Mouse (Mus musculus) heart, adult 2 months (tissue): ENCODE results near the gene C2. TPM values are rescaled to one million over a fixed set of nuclear protein-coding genes. Genes with fewer than 3 reads are reported as not detected.

Source experiments
- DNase-seq, 2 experiments: peaks; one replicate each; pipeline ENCODE4 v3.0.0; 2021
- H3K27ac ChIP-seq: fragments of 200-600 bp; 2 replicates; pipeline ENCODE4 v1.8.1; 2022
- H3K27me3 ChIP-seq: fragments of 200-500 bp; 2 replicates; pipeline ENCODE4 v1.6.1; 2012; ENCODE audit warnings: mild to moderate bottlenecking, low read length, inconsistent platforms, mixed read lengths; ENCODE audit not compliant: control insufficient read depth, insufficient read depth
- H3K36me3 ChIP-seq: fragments of 200-500 bp; 2 replicates; pipeline ENCODE4 v1.6.1; 2012; ENCODE audit warnings: low read length, inconsistent platforms; ENCODE audit not compliant: control insufficient read depth, insufficient read depth
- H3K4me1 ChIP-seq: fragments of 200-500 bp; 2 replicates; pipeline ENCODE4 v1.6.1; 2011; ENCODE audit warnings: low read length; ENCODE audit not compliant: control insufficient read depth, insufficient read depth
- H3K4me3 ChIP-seq: fragments of 200-600 bp; 2 replicates; pipeline ENCODE4 v1.8.1; 2022
- H3K79me2 ChIP-seq: fragments of 200-500 bp; replicated peaks from 2 replicates; pipeline ENCODE4 v1.6.1; 2012; ENCODE audit warnings: mild to moderate bottlenecking, inconsistent platforms, low read length, moderate library complexity, mixed read lengths; ENCODE audit not compliant: control insufficient read depth, insufficient read depth
- H3K9ac ChIP-seq: fragments of 200-500 bp; 2 replicates; pipeline ENCODE4 v1.6.1; 2012; ENCODE audit warnings: low read depth, mild to moderate bottlenecking, control low read depth, inconsistent platforms, low read length, mixed read lengths
- CTCF ChIP-seq: fragments of 200-600 bp; IDR thresholded peaks from 2 replicates; pipeline ENCODE4 v1.8.1; 2022; ENCODE audit warnings: antibody characterized with exemption, mild to moderate bottlenecking, moderate library complexity
- EP300 ChIP-seq: fragments of 200-500 bp; IDR thresholded peaks from 2 replicates; pipeline ENCODE4 v1.6.1; 2011; ENCODE audit warnings: low read depth, low read length, control low read depth; ENCODE audit not compliant: insufficient read depth
- POLR2A ChIP-seq: fragments of 200-500 bp; IDR thresholded peaks from 2 replicates; pipeline ENCODE4 v1.6.1; 2011; ENCODE audit warnings: mild to moderate bottlenecking, low read depth, low read length, control low read depth; ENCODE audit not compliant: insufficient read depth
- WGBS: fragments of 180-500 bp; shearing (Covaris S2); methylation state at CpG from one replicate; pipeline ENCODE4 v1.1.7; 2018; 5-methylcytosine and 5-hydroxymethylcytosine counted together
- intact Hi-C: fragments of 180-260 bp; cut with DNase I; formaldehyde crosslinking; loops from one replicate; pipeline ENCODE4 v1.15.1; 2025
- polyA plus RNA-seq: library from polyadenylated mRNA; depleted of rRNA; stranded (reverse); fragments of >200 nt; gene quantifications from 2 replicates; pipeline ENCODE4 v1.2.3, GENCODE M21; 2012
- total RNA-seq, 2 experiments: library from RNA; stranded (reverse); gene quantifications; 2 replicates each; pipeline ENCODE4 v1.2.3; 2021

C2 gene
- total and polyA plus RNA-seq, 3 experiments = 1.8 to 4.5 (median 3.1) TPM

DNA sequence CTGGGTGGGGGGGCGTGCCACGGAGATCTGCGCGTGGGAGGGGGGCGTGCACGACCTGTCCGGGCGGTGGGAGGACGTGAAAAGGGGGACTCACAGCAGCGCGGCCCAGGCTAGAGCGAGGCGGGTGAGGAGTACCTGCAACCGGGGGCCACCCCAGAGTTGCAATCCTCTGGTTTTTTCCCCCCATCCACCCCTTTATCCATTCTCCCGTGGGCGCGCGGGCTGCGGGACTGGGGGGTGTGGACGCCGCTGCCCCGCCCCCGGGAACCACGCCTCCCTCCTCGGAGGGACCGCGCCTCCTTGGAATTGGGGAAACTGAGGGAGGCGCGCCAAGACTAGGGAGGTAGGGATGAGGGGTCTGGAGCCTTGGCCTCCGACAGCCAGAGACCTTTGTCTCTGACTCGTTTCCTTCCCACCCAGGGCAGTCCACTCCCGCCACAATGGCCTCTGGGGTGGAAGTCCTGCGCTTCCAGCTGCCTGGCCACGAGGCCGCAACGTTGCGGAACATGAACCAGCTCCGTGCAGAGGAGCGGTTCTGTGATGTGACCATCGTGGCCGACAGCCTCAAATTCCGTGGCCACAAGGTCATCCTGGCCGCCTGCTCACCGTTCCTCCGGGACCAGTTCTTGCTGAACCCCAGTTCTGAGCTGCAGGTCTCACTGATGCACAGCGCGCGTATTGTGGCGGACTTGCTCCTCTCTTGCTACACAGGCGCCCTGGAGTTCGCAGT is 3.1 kb downstream of the C2 start:
- no peaks in the 10 kb centered on the region for H3K79me2 ChIP-seq
- H3K36me3 ChIP-seq = no peaks in the 10 kb centered on the region
- H3K4me1 ChIP-seq = peaks cover 5% of the 10 kb centered on the region
- TF ChIP-seq EP300 = no peak
- no peaks in the 10 kb centered on the region for H3K27me3 ChIP-seq
- H3K27ac ChIP-seq = peak overlapping the region; percentile 82
- intact Hi-C loops = loop anchor here (5.0 kb wide), 1 partner anchor 38 kb away; no protein-coding TSS in a partner anchor
- H3K4me3 ChIP-seq = peak overlapping the region; percentile 64
- 12% methylated on average over 48 of the region's 51 CpGs for WGBS
- DNase-seq = peak; percentile 66 to 76
- peak overlapping the region; percentile 89 for H3K9ac ChIP-seq

DNA sequence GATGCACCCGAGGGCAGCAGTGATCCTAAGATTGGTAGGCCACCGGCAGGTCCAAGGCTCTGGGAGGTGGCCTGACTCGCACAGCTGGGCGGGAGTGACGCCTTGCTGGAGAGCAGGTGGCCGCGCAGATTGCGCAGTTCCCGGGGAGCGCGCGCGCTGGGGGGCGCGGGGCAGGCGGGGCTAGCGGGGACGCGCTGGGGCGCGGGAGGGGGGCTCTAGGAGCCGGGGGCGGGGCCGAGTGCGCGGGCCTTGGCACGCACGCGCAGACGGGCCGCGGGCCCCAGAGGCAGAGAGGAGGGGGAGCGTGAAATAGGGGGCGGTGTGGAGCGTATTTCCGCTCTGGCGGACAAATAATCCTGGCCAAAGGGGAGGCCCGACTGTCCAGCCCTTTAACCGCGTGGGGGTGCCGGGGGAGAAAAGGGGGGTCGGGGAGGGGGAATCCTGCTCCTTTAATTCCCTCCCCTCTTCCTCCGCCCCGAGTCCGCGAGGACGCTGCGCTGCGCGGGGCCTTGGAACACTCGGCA is 3.9 kb downstream of the C2 start:
- WGBS = 2% methylated on average over 43 of the region's 51 CpGs
- DNase-seq = peak; percentile 95 to 96
- no peaks in the 10 kb centered on the region for H3K27me3 ChIP-seq
- no peaks in the 10 kb centered on the region for H3K36me3 ChIP-seq
- peak; percentile 27 for TF ChIP-seq CTCF
- TF ChIP-seq POLR2A = peak; percentile 86
- TF ChIP-seq EP300 = 0 out of 2 replicates have a peak, but pooled peaks have one; percentile 32
- H3K79me2 ChIP-seq = no peaks in the 10 kb centered on the region
- H3K27ac ChIP-seq = peak overlapping the region; percentile 82
- H3K9ac ChIP-seq = peak overlapping the region; percentile 89
- peak overlapping the region; percentile 64 for H3K4me3 ChIP-seq
- H3K4me1 ChIP-seq = peaks cover 5% of the 10 kb centered on the region
- intact Hi-C loops = loop anchor here (5.0 kb wide), 1 partner anchor 37 kb away; no protein-coding TSS in a partner anchor

DNA sequence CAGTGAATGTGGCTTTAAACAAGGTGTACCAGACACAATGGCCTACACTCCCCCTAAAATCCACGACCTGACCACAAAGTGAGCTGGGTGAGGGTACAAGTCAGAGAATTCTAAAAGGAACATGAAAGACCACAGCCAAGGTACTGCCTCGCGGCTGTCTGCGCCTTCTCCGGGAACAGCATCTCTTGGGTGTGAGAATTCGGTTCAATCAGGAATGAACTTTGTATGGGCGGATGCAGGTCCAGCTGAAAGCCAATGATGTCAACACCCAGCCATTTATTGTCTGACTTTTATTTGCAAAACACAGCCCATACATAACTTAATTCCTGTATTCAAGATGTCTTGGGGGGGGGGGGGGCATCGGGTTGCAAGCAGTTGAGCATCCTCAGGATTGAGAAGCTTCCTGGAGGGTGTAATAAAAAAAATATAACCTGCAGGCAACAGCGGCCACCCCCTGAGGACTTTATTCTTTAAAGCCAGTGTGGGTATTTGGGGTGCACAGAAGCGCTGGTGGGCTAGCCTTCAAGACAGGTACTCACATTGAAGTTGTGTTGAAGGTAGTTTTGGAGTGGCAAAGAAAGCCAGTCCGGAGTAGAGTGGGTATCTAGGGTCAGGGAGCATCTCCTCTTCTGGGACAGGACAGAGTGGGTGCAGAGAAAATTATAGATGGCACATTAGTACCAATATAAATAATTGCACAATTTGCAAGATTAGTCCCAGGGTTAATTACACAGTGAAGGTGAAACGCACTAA is 4.8 kb downstream of the C2 start:
- intact Hi-C loops = loop anchor here (2.0 to 5.0 kb wide), 2 partner anchors 36 to 38 kb away; partner anchors contain the start of gene Neu1
- WGBS = 77% methylated on average over 12 of the region's 12 CpGs
- Histone ChIP-seq H3K36me3 (no peaks in the 10 kb centered on the region), H3K4me1 (peaks cover 5% of the 10 kb centered on the region), H3K4me3 (peak overlapping the region; percentile 64; the same call in 1 of the 2 replicates), H3K27me3 (no peaks in the 10 kb centered on the region), H3K79me2 (no peaks in the 10 kb centered on the region), H3K27ac (peak overlapping the region; percentile 82), H3K9ac (no peak overlapping the region)
- no peak for TF ChIP-seq CTCF
- no peak for TF ChIP-seq POLR2A
- no peak for TF ChIP-seq EP300
- no peak for DNase-seq

- no peak overlapping the region for H3K9ac ChIP-seq
- no peaks in the 10 kb centered on the region for H3K79me2 ChIP-seq
- 93% methylated on average over 2 of the region's 2 CpGs for WGBS
- peaks cover 1% of the 10 kb centered on the region; the same call in 1 of the 2 replicates for H3K4me1 ChIP-seq
- no peaks in the 10 kb centered on the region for H3K27me3 ChIP-seq
- DNase-seq = no peak
- no peaks in the 10 kb centered on the region for H3K36me3 ChIP-seq
- no peak overlapping the region for H3K27ac ChIP-seq
- no peak overlapping the region for H3K4me3 ChIP-seq
- intact Hi-C loops = loop anchor here (5.0 kb wide), 1 partner anchor 34 kb away; no protein-coding TSS in a partner anchor
- TF ChIP-seq POLR2A = no peak
- TF ChIP-seq CTCF = peak; percentile 30
- TF ChIP-seq EP300 = no peak
Measured at GRCm38 (mm10) chr17:34891377-34891776, 6.7 kb downstream of the C2 start.

- TF ChIP-seq POLR2A (no peak), EP300 (no peak), CTCF (no peak)
- H3K79me2 ChIP-seq = no peaks in the 10 kb centered on the region
- no peaks in the 10 kb centered on the region for H3K27me3 ChIP-seq
- H3K9ac ChIP-seq = no peak overlapping the region
- H3K4me3 ChIP-seq = no peak overlapping the region
- H3K36me3 ChIP-seq = no peaks in the 10 kb centered on the region
- peaks cover 1% of the 10 kb centered on the region; the same call in 1 of the 2 replicates for H3K4me1 ChIP-seq
- intact Hi-C loops = loop anchor here (5.0 kb wide), 1 partner anchor 33 kb away; no protein-coding TSS in a partner anchor
- H3K27ac ChIP-seq = no peak overlapping the region
- WGBS = 80% methylated on average over 12 of the region's 12 CpGs
- no peak for DNase-seq
Measured at GRCm38 (mm10) chr17:34890074-34890743, 7.9 kb downstream of the C2 start.
